Mouse (Mus musculus) heart, embryonic 10.5 days (tissue): ENCODE data around the gene Shoc2. TPM values are rescaled to one million over a fixed set of nuclear protein-coding genes. Genes with fewer than 3 reads are reported as not detected.

Experiments used
- polyA plus RNA-seq: library from polyadenylated mRNA; unstranded; fragments of >200 nt; fragmentation: Nextera tagmentation; extraction: Ambion mirVana; gene quantifications from 2 replicates; pipeline ENCODE4 v1.2.1, GENCODE M21; 2016

Gene Shoc2
- polyA plus RNA-seq, 1 experiment from 2014 or later: 54.7 TPM

Other genes starting within 250 kb of the Shoc2 start
- 31.4 and 35.0 TPM in 2 replicates for gene Pdcd4, start 52.1 kb upstream of the Shoc2 start, polyA plus RNA-seq
- gene Bbip1, start 321 bp downstream of the Shoc2 start, polyA plus RNA-seq: 63.5 and 69.3 TPM in 2 replicates
- gene Adra2a, start 99.8 kb downstream of the Shoc2 start, polyA plus RNA-seq: 0.26 TPM in 1 of 2 replicates, not detected in the other